Comparison of ENCODE assay signal across 9 mouse cellular contexts in the genomic region with DNA sequence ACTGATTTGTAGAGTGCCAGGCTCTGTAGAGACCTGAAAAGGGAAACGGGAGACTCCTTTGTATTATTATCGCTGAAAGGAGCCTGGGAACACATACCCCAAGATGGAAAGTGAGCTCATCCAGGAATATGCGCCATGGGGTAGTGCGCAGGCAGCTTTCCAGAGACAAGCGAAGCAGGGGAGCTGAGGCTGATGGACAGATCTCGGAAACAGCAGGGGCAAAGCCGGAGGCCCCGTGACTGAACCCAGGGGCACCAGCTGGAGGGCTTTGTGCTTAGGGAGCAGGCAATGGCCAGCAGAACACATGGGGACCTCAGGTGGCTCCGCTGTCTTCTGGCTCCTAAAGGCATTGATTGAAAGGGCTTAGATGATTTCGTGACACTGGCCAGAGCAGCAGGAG. TPM values are rescaled to one million over a fixed set of nuclear protein-coding genes. Genes with fewer than 3 reads are reported as not detected.
DNase-seq lines count a peak whose midpoint lies in the region; ATAC-seq and TF ChIP-seq lines count a peak whose summit lies in the region.
"Had no signal": no experiment of that assay in that cellular context is flagged by ENCODE, and none has a peak within 500 bp of the region (broad histone marks: within the 10 kb centered on the region; RNA-seq: fewer than 3 reads in every experiment).

No protein-coding gene starts in this region.

- H3K4me1 ChIP-seq in heart, embryonic 16.5 days (ENCODE audit: control insufficient read depth, insufficient read depth, low read length): peaks cover 7% of the 10 kb centered on the region
- peaks cover 24% of the 10 kb centered on the region for H3K4me1 ChIP-seq in hindbrain, embryonic 15.5 days (replicated peaks)
- H3K4me1 ChIP-seq in neural tube, embryonic 14.5 days (ENCODE audit: control insufficient read depth, insufficient read depth, low read length): peaks cover 13% of the 10 kb centered on the region; the same call in 1 of the 2 replicates
- H3K4me1 ChIP-seq in liver, postnatal 0 days (ENCODE audit: insufficient read depth): no peaks in the 10 kb centered on the region

- no peak for TF ChIP-seq CTCF in liver, postnatal 0 days (IDR thresholded peaks at IDR 0.05; ENCODE audit: low read depth)

- DNase-seq in heart, postnatal 25 days (ENCODE audit: low spot score): no peak
- DNase-seq in embryo, embryonic 9.5 days (ENCODE audit: extremely low spot score): peak; percentile 32
- no peak for DNase-seq in liver, postnatal 0 days
- no peak for DNase-seq in ovary, postnatal 10 days (ENCODE audit: low spot score)
- DNase-seq: kidney, adult 18-20 months had no signal

- H3K27ac ChIP-seq in heart, embryonic 16.5 days (ENCODE audit: low read length): peak overlapping the region; percentile 11
- 0 out of 2 replicates have a peak overlapping the region, but pooled peaks have one; percentile 49 for H3K27ac ChIP-seq in hindbrain, embryonic 15.5 days (replicated peaks)
- H3K27ac ChIP-seq in neural tube, embryonic 14.5 days (ENCODE audit: low read depth, low read length): peak overlapping the region; percentile 40; the same call in 1 of the 2 replicates
- H3K27ac ChIP-seq in liver, postnatal 0 days (ENCODE audit: low read depth): no peak overlapping the region

- H3K9me3 ChIP-seq in heart, embryonic 16.5 days (replicated peaks; ENCODE audit: control insufficient read depth, low read length): no peaks in the 10 kb centered on the region
- H3K9me3 ChIP-seq in hindbrain, embryonic 15.5 days: no peaks in the 10 kb centered on the region
- no peaks in the 10 kb centered on the region for H3K9me3 ChIP-seq in neural tube, embryonic 14.5 days (ENCODE audit: control insufficient read depth, low read length)
- H3K9me3 ChIP-seq in liver, postnatal 0 days (ENCODE audit: low read length): no peaks in the 10 kb centered on the region

- H3K9ac ChIP-seq in heart, embryonic 16.5 days (ENCODE audit: low read length): peak overlapping the region; percentile 51; the same call in 1 of the 2 replicates
- H3K9ac ChIP-seq in hindbrain, embryonic 15.5 days: 0 out of 2 replicates have a peak overlapping the region, but pooled peaks have one; percentile 12
- H3K9ac ChIP-seq in neural tube, embryonic 14.5 days (replicated peaks; ENCODE audit: low read depth, low read length): no peak overlapping the region
- H3K9ac ChIP-seq in liver, postnatal 0 days (replicated peaks): no peak overlapping the region

- intact Hi-C loops in heart, postnatal 25 days (cut with DNase I): no loop called here

- H3K36me3 ChIP-seq in heart, embryonic 16.5 days (ENCODE audit: control insufficient read depth, insufficient read depth): no peaks in the 10 kb centered on the region
- no peaks in the 10 kb centered on the region for H3K36me3 ChIP-seq in hindbrain, embryonic 15.5 days
- H3K36me3 ChIP-seq in neural tube, embryonic 14.5 days (ENCODE audit: control insufficient read depth, insufficient read depth, low read length): no peaks in the 10 kb centered on the region
- no peaks in the 10 kb centered on the region for H3K36me3 ChIP-seq in liver, postnatal 0 days (replicated peaks; ENCODE audit: insufficient read depth, low read length)

- H3K27me3 ChIP-seq in heart, embryonic 16.5 days (ENCODE audit: control insufficient read depth, insufficient read depth, low read length): no peaks in the 10 kb centered on the region
- no peaks in the 10 kb centered on the region for H3K27me3 ChIP-seq in hindbrain, embryonic 15.5 days
- H3K27me3 ChIP-seq in neural tube, embryonic 14.5 days (ENCODE audit: control insufficient read depth, insufficient read depth, low read length): no peaks in the 10 kb centered on the region
- no peaks in the 10 kb centered on the region for H3K27me3 ChIP-seq in liver, postnatal 0 days (ENCODE audit: insufficient read depth, low read length)

- H3K4me2 ChIP-seq in heart, embryonic 16.5 days (ENCODE audit: low read depth, low read length): peak overlapping the region; percentile 57
- H3K4me2 ChIP-seq in hindbrain, embryonic 15.5 days: 0 out of 2 replicates have a peak overlapping the region, but pooled peaks have one; percentile 10
- no peak overlapping the region; the same call in 1 of the 2 replicates for H3K4me2 ChIP-seq in neural tube, embryonic 14.5 days (ENCODE audit: low read depth, low read length)
- no peak overlapping the region for H3K4me2 ChIP-seq in liver, postnatal 0 days (ENCODE audit: low read depth, low read length)

- peak overlapping the region; percentile 26; the same call in 1 of the 2 replicates for H3K4me3 ChIP-seq in heart, embryonic 16.5 days (ENCODE audit: low read length)
- H3K4me3 ChIP-seq in hindbrain, embryonic 15.5 days: no peak overlapping the region
- H3K4me3 ChIP-seq in neural tube, embryonic 14.5 days (ENCODE audit: low read depth, low read length): no peak overlapping the region
- H3K4me3 ChIP-seq in liver, postnatal 0 days (ENCODE audit: low read depth, low read length): no peak overlapping the region

- no peak for TF ChIP-seq EP300 in liver, postnatal 0 days (IDR thresholded peaks at IDR 0.05; ENCODE audit: low read depth)

- ATAC-seq in heart, embryonic 16.5 days (replicated peaks; ENCODE audit: extremely low read depth, insufficient read depth, low FRiP score): peak; percentile 74
- no peak for ATAC-seq in hindbrain, embryonic 15.5 days (ENCODE audit: low FRiP score, low read depth)
- peak; percentile 33; the same call in 1 of the 2 replicates for ATAC-seq in neural tube, embryonic 14.5 days (ENCODE audit: low read depth)
- ATAC-seq in liver, postnatal 0 days: no peak
- ATAC-seq in activated CD4-positive, CD25-positive, alpha-beta regulatory T cell, adult 4 months: no peak

- 11% methylated on average over 10 of the region's 10 CpGs for WGBS in heart, embryonic 16.5 days
- WGBS in hindbrain, embryonic 15.5 days: 4% methylated on average over 10 of the region's 10 CpGs
- WGBS in neural tube, embryonic 14.5 days: 7% methylated on average over 10 of the region's 10 CpGs
- 34% methylated on average over 10 of the region's 10 CpGs for WGBS in liver, postnatal 0 days (ENCODE audit: insufficient replicate concordance)

RNA-seq across cellular contexts. Expression of gene Wscd2, which starts 13.1 kb away (rescaled TPM):
- polyA plus RNA-seq in heart, embryonic 16.5 days (2015; fragmentation: Nextera tagmentation; extraction: Ambion mirVana): 1.5 and 1.9 TPM in 2 replicates
- under 1 TPM; 0.34 to 0.36 TPM for total RNA-seq in heart, postnatal 25 days (2021)
- polyA plus RNA-seq in hindbrain, embryonic 15.5 days (2015; fragmentation: Nextera tagmentation; extraction: Ambion mirVana): 13.2 and 13.8 TPM in 2 replicates
- 19.9 and 20.3 TPM in 2 replicates for polyA plus RNA-seq in neural tube, embryonic 14.5 days (2014; fragmentation: Nextera tagmentation; extraction: Ambion mirVana)
- polyA plus RNA-seq in liver, postnatal 0 days (2015; fragmentation: Nextera tagmentation; extraction: Ambion mirVana): 0.04 TPM in 1 of 2 replicates, not detected in the other
- 1 to 10 TPM; 1.6 to 2.2 TPM for polyA plus RNA-seq in activated CD4-positive, CD25-positive, alpha-beta regulatory T cell, adult 4 months (2017; shearing (Covaris generic))

Comparison
In these comparisons a context has a peak if more than half of its experiments do, and no peak if none do; other contexts are left out.
1. ATAC-seq: peak in heart, embryonic 16.5 days (single experiment) and neural tube, embryonic 14.5 days (single experiment); none in hindbrain, embryonic 15.5 days (single experiment), liver, postnatal 0 days (single experiment) and activated CD4-positive, CD25-positive, alpha-beta regulatory T cell, adult 4 months (single experiment).
2. H3K4me2 ChIP-seq: peak in heart, embryonic 16.5 days (single experiment) and hindbrain, embryonic 15.5 days (single experiment); none in neural tube, embryonic 14.5 days (single experiment) and liver, postnatal 0 days (single experiment).
3. H3K9ac ChIP-seq: peak in heart, embryonic 16.5 days (single experiment) and hindbrain, embryonic 15.5 days (single experiment); none in neural tube, embryonic 14.5 days (single experiment) and liver, postnatal 0 days (single experiment).